Mouse (Mus musculus) CH12F3 (cell line): ENCODE measurements around the gene Hlcs.

Experiments used
- in situ Hi-C: fragments of 300-500 bp; cut with MboI; formaldehyde crosslinking; loops from 2 replicates; pipeline ENCODE4 v1.14.3; 2020; ENCODE audit warnings: low sequenced_read_pairs

Gene Hlcs

GRCm38 (mm10) chr16:94082960-94083847 lies 230.2 kb downstream of the Hlcs start:
- in situ Hi-C loops: no loop called here

GRCm38 (mm10) chr16:94081996-94082708 lies 231.2 kb downstream of the Hlcs start:
- in situ Hi-C loops: no loop called here

- in situ Hi-C loops: no loop called here
Measured at GRCm38 (mm10) chr16:94081596-94081995, 231.8 kb downstream of the Hlcs start.

DNA sequence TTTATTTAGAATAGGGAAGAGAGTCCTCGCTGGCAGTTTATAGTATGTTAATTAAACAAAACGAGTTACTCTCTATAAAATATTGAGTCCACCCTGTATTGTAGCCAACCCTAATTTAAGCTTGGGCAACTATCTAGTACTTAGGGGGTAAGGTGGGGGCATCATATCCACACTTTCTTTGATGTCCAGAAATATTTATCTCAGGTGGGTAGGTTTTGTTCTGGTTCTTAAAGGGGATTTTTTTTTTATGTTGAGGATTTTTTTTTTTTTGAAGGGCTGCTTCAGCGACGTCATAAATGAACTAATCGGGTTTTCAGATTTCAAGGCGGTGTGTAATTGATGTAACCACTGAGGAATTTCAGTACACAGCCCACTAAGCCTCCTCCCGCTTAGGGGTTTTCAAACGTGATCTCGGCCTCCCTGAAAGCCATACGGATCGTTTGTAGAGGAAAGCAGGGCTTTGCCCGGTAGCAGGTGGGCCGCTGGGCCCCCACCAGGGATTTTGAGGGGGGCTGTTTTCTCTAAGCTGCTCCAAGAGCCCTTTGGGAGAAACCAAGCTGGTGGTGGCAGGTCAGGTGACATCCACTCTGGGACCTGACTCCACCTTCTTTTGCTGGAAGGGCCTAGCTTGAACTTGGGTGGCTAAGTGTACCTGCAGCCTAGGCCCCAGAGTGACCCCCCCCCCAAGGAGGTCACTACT lies 233.4 kb downstream of the Hlcs start:
- in situ Hi-C loops: no loop called here

- in situ Hi-C loops: no loop called here
Measured at GRCm38 (mm10) chr16:94079075-94079855, 234.1 kb downstream of the Hlcs start.
